In the genomic region with DNA sequence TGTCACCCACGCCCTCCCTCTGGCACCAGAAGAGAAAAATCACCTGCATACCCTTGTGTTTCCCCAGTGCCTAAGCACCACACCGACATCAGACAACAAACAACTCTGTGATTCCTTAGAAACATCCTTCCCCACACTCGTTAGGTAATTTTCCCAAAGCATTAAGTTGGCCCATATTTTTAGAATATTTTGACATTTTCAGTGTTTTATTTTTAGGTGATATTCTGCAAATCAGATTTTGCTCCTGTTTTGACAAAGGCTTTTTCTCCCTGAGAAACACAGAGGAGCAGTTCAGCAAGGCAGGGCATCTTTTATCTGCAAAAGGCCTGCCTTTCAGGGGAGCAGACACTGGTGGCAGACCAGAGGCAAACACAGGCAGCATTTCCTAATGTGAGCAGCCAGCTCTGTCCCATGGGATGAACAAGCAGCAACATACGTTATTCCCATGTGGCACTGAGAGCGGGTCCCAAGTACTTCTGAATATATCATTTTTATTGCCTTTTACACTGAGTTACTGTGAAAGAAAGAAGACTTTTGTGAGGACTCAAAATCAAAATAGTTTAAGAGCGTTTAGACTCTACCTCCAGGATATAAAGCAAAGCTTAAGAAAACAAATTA, we compare ENCODE assay signal across 20 mouse cellular contexts.
DNase-seq lines count a peak whose midpoint lies in the region; ATAC-seq lines count a peak whose summit lies in the region.
"Had no signal": no experiment of that assay in that cellular context is flagged by ENCODE, and none has a peak within 500 bp of the region (broad histone marks: within the 10 kb centered on the region; RNA-seq: fewer than 3 reads in every experiment).

No protein-coding gene starts in this region.

- intact Hi-C loops in left cerebral cortex, postnatal 25 days (cut with DNase I): no loop called here

- ATAC-seq in kidney, embryonic 15.5 days (replicated peaks; ENCODE audit: low FRiP score): 0 out of 2 replicates have a peak, but pooled peaks have one; percentile 22
- ATAC-seq: activated CD4-positive, CD25-positive, alpha-beta regulatory T cell, adult 4 months; midbrain, embryonic 16.5 days had no signal

- H3K4me3 ChIP-seq in kidney, embryonic 15.5 days (replicated peaks): no peak overlapping the region
- H3K4me3 ChIP-seq: forebrain, embryonic 12.5 days; hindbrain, embryonic 10.5 days; limb, embryonic 15.5 days; liver, embryonic 15.5 days had no signal

- no peaks in the 10 kb centered on the region for H3K27me3 ChIP-seq in kidney, embryonic 15.5 days
- H3K27me3 ChIP-seq: forebrain, embryonic 12.5 days; limb, embryonic 15.5 days; liver, embryonic 15.5 days; Patski had no signal

- no peak overlapping the region for H3K9ac ChIP-seq in kidney, embryonic 15.5 days
- H3K9ac ChIP-seq: forebrain, embryonic 12.5 days; limb, embryonic 15.5 days; liver, embryonic 15.5 days had no signal

- peaks cover 21% of the 10 kb centered on the region for H3K4me1 ChIP-seq in kidney, embryonic 15.5 days
- H3K4me1 ChIP-seq: forebrain, embryonic 12.5 days; liver, embryonic 15.5 days had no signal

- H3K9me3 ChIP-seq in kidney, embryonic 15.5 days (replicated peaks): no peaks in the 10 kb centered on the region
- H3K9me3 ChIP-seq: forebrain, embryonic 12.5 days; hindbrain, embryonic 10.5 days; limb, embryonic 15.5 days; liver, embryonic 15.5 days had no signal

- no peaks in the 10 kb centered on the region for H3K36me3 ChIP-seq in kidney, embryonic 15.5 days
- H3K36me3 ChIP-seq: forebrain, embryonic 12.5 days; hindbrain, embryonic 10.5 days; limb, embryonic 15.5 days; liver, embryonic 15.5 days had no signal

- peak overlapping the region; percentile 24; the same call in 1 of the 2 replicates for H3K27ac ChIP-seq in kidney, embryonic 15.5 days
- H3K27ac ChIP-seq: forebrain, embryonic 12.5 days; hindbrain, embryonic 10.5 days; limb, embryonic 15.5 days; liver, embryonic 15.5 days had no signal

- no peak for DNase-seq in kidney, postnatal 25 days
- peak; percentile 21 to 38 for DNase-seq in left cerebral cortex, postnatal 25 days (ENCODE audit: low spot score in 2 of 2)
- DNase-seq in left cerebral cortex, adult 11 months (ENCODE audit: low spot score): no peak
- peak; percentile 21 for DNase-seq in MN1 (ENCODE audit: low spot score)
- DNase-seq in brain, adult 2 months (ENCODE audit: low read depth, low spot score): peak; percentile 63
- no peak for DNase-seq in gastrocnemius, postnatal 4 days (ENCODE audit: low spot score in 2 of 2)
- DNase-seq: adrenal gland, postnatal 10 days; cerebellum, adult 18-20 months; cerebellum, postnatal 25 days; gastrocnemius, postnatal 36 days; kidney, adult 18-20 months; thymus, postnatal 36 days had no signal

- 52% methylated on average over 6 of the region's 6 CpGs for WGBS in kidney, embryonic 15.5 days

- no peak overlapping the region for H3K4me2 ChIP-seq in kidney, embryonic 15.5 days
- H3K4me2 ChIP-seq: forebrain, embryonic 12.5 days; limb, embryonic 15.5 days; liver, embryonic 15.5 days had no signal

Comparison
In these comparisons a context has a peak if more than half of its experiments do, and no peak if none do; other contexts are left out.
1. DNase-seq: peak in left cerebral cortex, postnatal 25 days (2 of 2), MN1 (single experiment) and brain, adult 2 months (single experiment); none in kidney, postnatal 25 days (0 of 2), left cerebral cortex, adult 11 months (single experiment) and gastrocnemius, postnatal 4 days (0 of 2).